Mouse (Mus musculus): Measurements from ENCODE around the gene Tsfm. TPM values are rescaled to one million over a fixed set of nuclear protein-coding genes. Genes with fewer than 3 reads are reported as not detected.
A peak's percentile ranks its signal among the peaks of the same experiment; 100 is the strongest.

Tsfm gene
- polyA plus RNA-seq, 1 experiment = 42.1 TPM

DNA sequence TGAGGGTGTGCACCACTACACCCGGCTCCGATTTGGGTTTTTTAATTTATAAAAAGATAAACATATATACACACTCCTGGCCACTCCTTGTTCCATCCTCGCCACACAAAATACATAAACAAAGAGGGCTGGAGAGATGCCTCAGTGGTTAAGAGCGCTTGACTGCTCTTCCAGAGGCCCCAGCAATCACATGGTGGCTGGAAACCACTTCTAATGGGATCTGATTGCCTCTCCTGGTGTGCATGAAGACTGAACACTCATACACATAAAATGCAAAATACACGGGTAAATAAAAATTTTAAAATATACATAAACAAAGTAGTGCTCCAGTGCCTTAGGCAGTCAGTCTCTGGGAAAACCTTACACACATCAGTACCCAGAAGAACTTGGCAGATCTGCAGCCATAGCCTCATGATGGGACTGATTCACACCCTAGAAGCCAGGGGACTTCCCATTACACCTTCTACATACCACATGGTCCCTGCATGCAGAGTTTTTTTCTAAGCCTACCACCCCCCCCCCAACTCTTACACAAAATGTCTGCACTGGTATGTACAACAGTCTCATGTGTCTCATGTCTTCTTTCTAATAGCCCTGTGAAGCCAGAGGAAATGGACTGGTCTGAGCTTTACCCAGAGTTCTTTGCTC is 12.0 kb upstream of the Tsfm start:
- WGBS = 15% methylated on average over 5 of the region's 5 CpGs
- Histone ChIP-seq H3K4me1 (replicated peaks; ENCODE audit: control insufficient read depth, insufficient read depth, low read length) (peaks cover 13% of the 10 kb centered on the region), H3K27ac (ENCODE audit: control insufficient read depth, insufficient read depth, low read length) (no peak overlapping the region), H3K4me3 (ENCODE audit: control insufficient read depth, insufficient read depth, low read length) (peak overlapping the region; percentile 69; the same call in 1 of the 2 replicates), H3K36me3 (ENCODE audit: control insufficient read depth, insufficient read depth, low read length) (no peaks in the 10 kb centered on the region), H3K27me3 (ENCODE audit: control insufficient read depth, insufficient read depth, low read length) (peaks cover 10% of the 10 kb centered on the region; the same call in 1 of the 2 replicates)
- no peak for DNase-seq
- no peak for TF ChIP-seq CTCF (IDR thresholded peaks at IDR 0.05; ENCODE audit: borderline replicate concordance, control insufficient read depth, extremely low read depth, insufficient read depth, low read length, poor library complexity)
- TF ChIP-seq POLR2A (IDR thresholded peaks at IDR 0.05; ENCODE audit: control insufficient read depth, extremely low read depth, insufficient read depth, low read length, poor library complexity) = no peak

DNA sequence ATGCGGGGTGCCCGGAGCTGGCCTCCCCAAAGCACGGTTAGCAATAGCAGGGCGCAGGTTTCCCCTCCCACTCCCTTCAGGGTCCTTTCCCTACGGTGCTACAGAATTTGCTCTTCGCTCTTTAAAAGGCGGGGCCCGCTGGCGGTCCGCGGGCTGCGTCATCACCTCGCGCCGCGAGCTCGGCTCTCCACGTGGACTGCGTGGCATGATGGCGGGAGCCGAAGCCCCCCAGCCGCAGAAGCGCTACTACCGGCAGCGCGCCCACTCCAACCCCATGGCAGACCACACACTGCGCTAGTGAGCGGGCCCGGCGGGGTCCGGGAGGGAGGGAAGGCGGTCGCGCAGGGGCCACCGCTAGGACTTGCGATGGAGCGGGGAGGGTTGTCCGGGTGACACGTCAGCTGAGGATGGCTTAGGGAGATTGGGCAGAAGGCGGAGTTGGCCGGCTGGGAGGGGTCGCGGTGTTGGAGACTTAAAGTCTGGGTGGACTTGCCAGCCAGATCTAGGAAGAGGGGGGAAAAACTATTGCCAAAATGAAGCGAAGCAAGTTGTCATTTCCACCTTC is 11.2 kb upstream of the Tsfm start:
- H3K27me3 ChIP-seq (ENCODE audit: control insufficient read depth, insufficient read depth, low read length) = peaks cover 10% of the 10 kb centered on the region; the same call in 1 of the 2 replicates
- TF ChIP-seq POLR2A (IDR thresholded peaks at IDR 0.05; ENCODE audit: control insufficient read depth, extremely low read depth, insufficient read depth, low read length, poor library complexity) = no peak
- TF ChIP-seq CTCF (IDR thresholded peaks at IDR 0.05; ENCODE audit: borderline replicate concordance, control insufficient read depth, extremely low read depth, insufficient read depth, low read length, poor library complexity) = peak; percentile 61; the same call in 1 of the 2 replicates
- peak; percentile 74 for DNase-seq
- H3K4me3 ChIP-seq (ENCODE audit: control insufficient read depth, insufficient read depth, low read length) = peak overlapping the region; percentile 69
- H3K27ac ChIP-seq (ENCODE audit: control insufficient read depth, insufficient read depth, low read length) = no peak overlapping the region
- H3K36me3 ChIP-seq (ENCODE audit: control insufficient read depth, insufficient read depth, low read length) = no peaks in the 10 kb centered on the region
- WGBS = under 1% methylated on average over 44 of the region's 44 CpGs
- H3K4me1 ChIP-seq (replicated peaks; ENCODE audit: control insufficient read depth, insufficient read depth, low read length) = peaks cover 13% of the 10 kb centered on the region

DNA sequence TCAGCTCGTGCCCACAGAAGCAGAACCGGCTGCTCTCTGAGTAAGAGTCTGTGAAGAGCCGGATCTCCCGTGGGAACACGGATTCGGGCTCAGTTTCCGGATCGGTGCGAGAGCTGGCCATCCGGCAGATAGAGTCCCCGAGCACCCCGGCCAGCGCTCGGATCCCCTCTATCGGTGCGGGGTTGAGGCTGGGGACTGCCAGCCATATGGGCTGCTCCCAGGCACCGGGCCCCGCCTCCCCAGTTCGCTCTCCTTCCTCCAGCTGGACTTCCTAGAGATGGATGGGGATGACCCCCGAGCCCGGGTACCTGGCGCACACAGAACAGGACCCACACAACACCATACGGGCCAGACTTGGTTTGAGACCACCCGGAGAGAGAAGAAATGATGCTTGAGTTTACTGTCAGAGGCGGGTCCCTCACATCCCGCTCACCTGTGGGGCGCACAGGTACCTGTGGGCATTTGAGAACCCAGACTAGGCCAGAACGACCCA is 10.7 kb upstream of the Tsfm start, which contains the start of the genes Mettl1 and Eef1akmt3:
Mettl1 (plus strand) TSS at position 141 of the 493 bp plus-strand sequence.
Eef1akmt3 (minus strand) TSS at position 240 of the 493 bp plus-strand sequence.
- Histone ChIP-seq H3K4me3 (ENCODE audit: control insufficient read depth, insufficient read depth, low read length) (peak within 1 kb of the TSS; percentile 69), H3K27me3 (ENCODE audit: control insufficient read depth, insufficient read depth, low read length) (peaks cover 10% of the 10 kb centered on the region; the same call in 1 of the 2 replicates), H3K36me3 (ENCODE audit: control insufficient read depth, insufficient read depth, low read length) (no peaks in the 10 kb centered on the region), H3K4me1 (replicated peaks; ENCODE audit: control insufficient read depth, insufficient read depth, low read length) (peaks cover 13% of the 10 kb centered on the region), H3K27ac (ENCODE audit: control insufficient read depth, insufficient read depth, low read length) (no peak within 1 kb of the TSS)
- 2% methylated on average over 28 of the region's 28 CpGs for WGBS
- DNase-seq = peak; percentile 19
- TF ChIP-seq CTCF (IDR thresholded peaks at IDR 0.05; ENCODE audit: borderline replicate concordance, control insufficient read depth, extremely low read depth, insufficient read depth, low read length, poor library complexity) (peak; percentile 3; the same call in 1 of the 2 replicates), POLR2A (IDR thresholded peaks at IDR 0.05; ENCODE audit: control insufficient read depth, extremely low read depth, insufficient read depth, low read length, poor library complexity) (0 out of 2 replicates have a peak, but pooled peaks have one; percentile 22)

DNA sequence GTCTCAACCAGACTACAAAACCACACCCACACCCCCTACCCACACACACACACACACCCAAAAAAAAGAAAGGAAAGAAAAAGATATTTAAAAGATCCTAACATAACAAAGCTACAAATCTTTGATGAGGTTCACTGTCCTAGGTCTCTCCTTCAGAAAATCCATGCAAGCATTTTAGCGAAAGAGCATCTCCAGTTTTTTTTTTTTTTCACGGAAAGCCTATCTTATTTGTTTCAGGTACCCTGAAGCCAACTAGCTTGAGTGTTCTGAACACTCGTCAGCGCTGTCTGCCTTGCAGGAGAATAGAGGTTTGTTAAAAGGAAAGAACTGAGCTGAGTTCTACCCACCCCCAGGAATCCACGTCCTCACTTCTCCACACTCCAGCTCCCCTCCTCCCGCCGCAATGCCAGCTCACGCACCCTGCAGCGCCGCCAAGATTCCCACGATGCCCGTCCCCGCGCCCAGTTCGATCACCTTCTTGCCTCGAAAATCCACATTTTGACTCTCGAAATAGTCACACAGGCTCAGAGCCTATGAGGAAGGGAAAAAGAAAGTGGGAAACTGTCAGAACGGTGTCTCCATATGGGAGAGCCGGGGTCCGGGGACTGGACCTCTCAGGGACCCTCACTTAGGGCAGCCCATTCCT is 10.1 kb upstream of the Tsfm start:
- Histone ChIP-seq H3K27ac (ENCODE audit: control insufficient read depth, insufficient read depth, low read length) (no peak overlapping the region), H3K27me3 (ENCODE audit: control insufficient read depth, insufficient read depth, low read length) (peaks cover 10% of the 10 kb centered on the region; the same call in 1 of the 2 replicates), H3K4me3 (ENCODE audit: control insufficient read depth, insufficient read depth, low read length) (peak overlapping the region; percentile 69), H3K4me1 (replicated peaks; ENCODE audit: control insufficient read depth, insufficient read depth, low read length) (peaks cover 13% of the 10 kb centered on the region), H3K36me3 (ENCODE audit: control insufficient read depth, insufficient read depth, low read length) (no peaks in the 10 kb centered on the region)
- WGBS = 5% methylated on average over 20 of the region's 20 CpGs
- TF ChIP-seq CTCF (IDR thresholded peaks at IDR 0.05; ENCODE audit: borderline replicate concordance, control insufficient read depth, extremely low read depth, insufficient read depth, low read length, poor library complexity) = 0 out of 2 replicates have a peak, but pooled peaks have one; percentile 3
- TF ChIP-seq POLR2A (IDR thresholded peaks at IDR 0.05; ENCODE audit: control insufficient read depth, extremely low read depth, insufficient read depth, low read length, poor library complexity) = no peak
- no peak for DNase-seq

DNA sequence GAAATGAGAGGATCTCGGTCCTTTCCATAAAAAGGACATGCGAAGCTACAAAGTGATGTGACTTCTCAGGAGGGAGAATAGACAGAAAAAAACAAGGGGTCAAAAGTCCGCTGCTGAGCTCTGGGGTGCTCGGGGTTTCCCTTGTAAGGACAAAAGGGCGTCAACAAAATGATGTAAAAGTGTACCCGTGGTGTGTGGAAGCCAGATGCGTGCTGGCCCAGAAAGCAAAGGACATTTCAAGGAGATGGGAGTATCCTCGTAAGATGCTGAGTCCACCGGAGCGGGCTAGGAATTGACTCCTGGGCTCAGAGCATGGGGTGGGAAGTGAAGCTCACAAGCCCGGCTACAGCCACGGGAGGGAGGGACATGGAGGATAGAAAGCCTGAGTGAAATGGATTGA is 7.0 kb upstream of the Tsfm start:
- WGBS = 82% methylated on average over 12 of the region's 12 CpGs
- H3K4me1 ChIP-seq (replicated peaks; ENCODE audit: control insufficient read depth, insufficient read depth, low read length) = peaks cover 13% of the 10 kb centered on the region
- H3K36me3 ChIP-seq (ENCODE audit: control insufficient read depth, insufficient read depth, low read length) = no peaks in the 10 kb centered on the region
- no peak overlapping the region for H3K27ac ChIP-seq (ENCODE audit: control insufficient read depth, insufficient read depth, low read length)
- H3K27me3 ChIP-seq (ENCODE audit: control insufficient read depth, insufficient read depth, low read length) = peaks cover 10% of the 10 kb centered on the region; the same call in 1 of the 2 replicates
- TF ChIP-seq POLR2A (IDR thresholded peaks at IDR 0.05; ENCODE audit: control insufficient read depth, extremely low read depth, insufficient read depth, low read length, poor library complexity) (no peak), CTCF (IDR thresholded peaks at IDR 0.05; ENCODE audit: borderline replicate concordance, control insufficient read depth, extremely low read depth, insufficient read depth, low read length, poor library complexity) (no peak)
- H3K4me3 ChIP-seq (ENCODE audit: control insufficient read depth, insufficient read depth, low read length) = no peak overlapping the region
- DNase-seq = no peak

DNA sequence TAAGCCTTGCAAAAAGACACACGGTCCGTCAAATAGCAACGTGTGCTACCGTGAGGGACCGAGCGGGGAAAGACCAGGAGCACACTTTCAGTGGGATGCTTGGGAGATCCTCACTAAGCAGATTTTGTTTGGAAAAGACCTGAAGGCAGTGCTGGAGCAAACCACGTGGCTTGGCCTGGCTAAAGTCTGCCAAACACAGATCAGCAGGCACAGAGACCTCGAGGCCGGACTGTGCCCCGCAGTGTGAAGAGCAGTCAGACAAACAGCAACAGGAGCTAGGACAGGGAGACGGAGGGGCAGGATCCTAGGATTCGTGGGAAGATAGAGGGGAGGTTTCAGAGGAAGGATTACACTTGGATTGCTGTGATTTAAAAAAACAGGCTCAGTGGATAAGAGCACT is 5.6 kb upstream of the Tsfm start:
- Histone ChIP-seq H3K4me1 (replicated peaks; ENCODE audit: control insufficient read depth, insufficient read depth, low read length) (peaks cover 6% of the 10 kb centered on the region), H3K27ac (ENCODE audit: control insufficient read depth, insufficient read depth, low read length) (no peak overlapping the region), H3K27me3 (ENCODE audit: control insufficient read depth, insufficient read depth, low read length) (peaks cover 9% of the 10 kb centered on the region; the same call in 1 of the 2 replicates), H3K36me3 (ENCODE audit: control insufficient read depth, insufficient read depth, low read length) (no peaks in the 10 kb centered on the region), H3K4me3 (ENCODE audit: control insufficient read depth, insufficient read depth, low read length) (no peak overlapping the region)
- DNase-seq = no peak
- TF ChIP-seq POLR2A (IDR thresholded peaks at IDR 0.05; ENCODE audit: control insufficient read depth, extremely low read depth, insufficient read depth, low read length, poor library complexity) = no peak
- no peak for TF ChIP-seq CTCF (IDR thresholded peaks at IDR 0.05; ENCODE audit: borderline replicate concordance, control insufficient read depth, extremely low read depth, insufficient read depth, low read length, poor library complexity)
- 90% methylated on average over 12 of the region's 12 CpGs for WGBS
